Mouse (Mus musculus): Measurements from ENCODE around the gene Alyref.
"Not testable (repeated sequence)": the region's sequence is repeated elsewhere in the genome, so short reads cannot be mapped to it uniquely, and the experiment has no call there.

Gene Alyref

DNA sequence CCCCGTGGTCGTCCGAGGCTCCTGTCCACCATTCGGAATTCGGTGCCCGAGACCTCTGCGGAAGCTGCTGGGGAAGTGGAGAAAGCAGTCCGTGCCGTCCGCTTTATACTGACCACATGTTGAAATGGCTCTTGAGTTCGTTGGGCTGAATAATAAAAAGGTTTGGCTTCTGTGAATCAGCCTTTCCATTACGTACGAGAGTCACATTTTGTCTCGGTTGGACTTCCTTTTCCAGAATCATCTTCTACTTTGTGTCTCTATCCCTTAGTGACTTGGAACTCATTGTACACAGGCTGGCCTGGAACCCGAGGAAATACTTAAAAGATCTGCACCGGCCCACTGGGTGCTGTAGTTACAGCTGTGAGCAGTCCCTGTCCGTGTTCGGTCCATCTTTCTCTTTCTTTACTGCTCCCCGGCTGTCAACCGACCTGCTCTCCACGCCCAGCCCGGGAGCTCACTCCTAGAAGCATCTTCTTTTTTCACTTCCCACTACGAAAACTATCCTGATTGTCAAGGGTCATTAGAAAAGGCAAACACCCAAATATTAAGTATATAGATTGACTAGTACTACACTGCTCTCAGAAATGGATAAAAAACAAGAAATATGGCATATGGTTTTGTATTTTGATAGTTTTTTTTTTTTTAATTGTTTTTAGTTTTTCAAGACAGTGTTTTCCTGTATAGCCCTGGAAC lies 24.4 kb downstream of the Alyref start:
- DNase-seq (ENCODE audit: low spot score in 2 of 2), result no peak

- peak; percentile 100 for DNase-seq (ENCODE audit: low spot score in 2 of 2)
Observed at GRCm38 (mm10) chr11:120572752-120573584, 25.2 kb downstream of the Alyref start, which contains the start of gene P4hb. P4hb (minus strand) TSS chr11:120573253.

GRCm38 (mm10) chr11:120572417-120572751 lies 25.8 kb downstream of the Alyref start:
- DNase-seq (ENCODE audit: low spot score in 2 of 2), result no peak

DNA sequence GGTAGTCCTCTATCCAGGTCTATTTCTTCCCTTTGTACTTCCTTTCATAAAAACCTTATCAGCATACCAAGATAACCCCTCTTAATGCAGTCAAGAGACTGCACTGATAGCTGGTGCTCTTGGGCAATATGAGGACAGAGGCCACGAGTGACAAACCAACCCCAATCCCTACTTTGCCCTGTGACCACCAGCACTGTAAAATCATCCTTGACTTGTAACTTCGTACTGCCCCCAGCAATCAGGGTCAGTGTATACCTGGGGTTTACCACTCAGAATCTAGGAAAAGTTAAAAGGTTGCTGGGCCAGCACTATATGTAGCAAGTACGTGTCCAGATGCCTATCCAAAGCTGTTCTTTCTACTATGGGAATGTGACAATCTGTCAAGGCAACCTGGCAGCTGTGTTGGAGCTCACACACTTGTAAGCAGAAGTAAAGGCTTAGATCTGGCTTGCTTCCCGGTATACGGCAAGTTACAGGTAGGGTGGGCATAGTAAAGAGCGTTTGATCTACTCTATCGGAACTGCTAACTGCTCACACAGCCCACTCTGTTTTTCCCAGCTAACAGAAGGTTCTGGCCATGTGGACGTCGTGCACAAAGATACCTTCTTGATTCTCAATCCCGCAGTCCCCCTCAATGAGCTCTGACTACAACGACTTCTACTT lies 26.3 kb downstream of the Alyref start:
- DNase-seq (ENCODE audit: low spot score in 2 of 2), result no peak

DNA sequence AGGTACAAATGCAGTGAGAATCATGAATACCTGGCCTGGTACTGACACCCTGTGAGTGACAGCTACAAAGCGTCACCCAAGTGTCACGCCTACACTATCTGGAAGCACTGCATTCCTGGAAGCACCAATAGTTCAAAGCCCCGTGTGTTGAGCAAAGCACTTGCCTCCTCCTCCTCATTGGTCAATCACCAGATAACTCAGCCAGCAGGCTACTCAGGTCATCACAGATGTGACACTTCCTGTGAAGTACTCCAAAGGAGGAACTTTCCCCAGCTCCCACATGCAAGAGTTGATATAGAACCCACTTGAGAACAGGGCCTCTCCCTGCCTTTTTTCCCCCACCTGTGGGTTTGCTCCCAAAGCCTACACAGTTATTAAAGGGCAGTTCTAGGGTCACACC lies 27.0 kb downstream of the Alyref start:
- DNase-seq (ENCODE audit: low spot score in 2 of 2), result no peak

- DNase-seq (ENCODE audit: low spot score in 2 of 2), result no peak
Observed at GRCm38 (mm10) chr11:120568324-120568723, 29.8 kb downstream of the Alyref start.

DNA sequence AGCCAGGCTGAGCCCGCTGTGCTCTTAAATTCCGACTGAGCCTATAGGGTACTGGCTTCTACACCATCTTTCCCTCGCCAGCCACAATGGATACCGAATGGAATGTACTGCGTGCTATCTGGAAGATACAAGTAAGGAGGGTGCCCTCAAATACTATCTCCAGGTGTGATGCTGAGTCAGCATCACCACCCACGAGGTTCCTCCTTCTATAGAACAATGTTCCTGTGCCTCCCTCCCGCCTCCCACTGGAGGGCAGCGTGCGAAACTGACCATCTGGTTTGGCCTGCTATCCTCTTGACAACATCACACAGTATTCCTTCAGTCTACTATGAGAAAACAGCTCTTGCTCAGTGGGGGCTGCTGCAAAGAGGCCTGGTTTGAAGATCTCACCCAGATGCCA lies 33.1 kb downstream of the Alyref start:
- DNase-seq (ENCODE audit: low spot score in 2 of 2), result no peak

DNA sequence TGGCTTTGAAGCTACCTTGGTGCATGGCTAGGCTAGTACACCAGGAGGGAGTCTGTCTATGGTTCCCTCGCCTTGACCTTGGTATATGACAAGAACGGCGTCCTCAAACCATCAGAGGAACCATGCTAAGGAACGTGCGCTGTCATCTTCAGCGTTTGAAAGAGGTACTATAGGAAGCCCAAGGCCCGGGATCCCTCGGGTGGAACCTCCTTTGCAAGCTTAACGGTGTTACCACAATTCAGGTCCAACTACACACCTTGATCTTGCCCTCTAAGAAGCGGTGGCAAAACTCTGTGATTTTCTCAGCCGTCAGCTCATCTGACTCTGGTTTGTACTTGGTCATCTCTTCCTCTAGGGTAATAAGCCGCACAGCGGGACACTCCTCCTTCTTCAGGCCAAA lies 35.2 kb downstream of the Alyref start:
- DNase-seq (ENCODE audit: low spot score in 2 of 2), result no peak

GRCm38 (mm10) chr11:120560952-120561728 lies 37.0 kb downstream of the Alyref start:
- DNase-seq (ENCODE audit: low spot score in 2 of 2), result no peak

GRCm38 (mm10) chr11:120558843-120559242 lies 39.3 kb downstream of the Alyref start:
- DNase-seq (ENCODE audit: low spot score in 2 of 2), result not testable (repeated sequence)

GRCm38 (mm10) chr11:120555260-120555659 lies 42.9 kb downstream of the Alyref start:
- DNase-seq (ENCODE audit: low spot score in 2 of 2), result no peak

DNA sequence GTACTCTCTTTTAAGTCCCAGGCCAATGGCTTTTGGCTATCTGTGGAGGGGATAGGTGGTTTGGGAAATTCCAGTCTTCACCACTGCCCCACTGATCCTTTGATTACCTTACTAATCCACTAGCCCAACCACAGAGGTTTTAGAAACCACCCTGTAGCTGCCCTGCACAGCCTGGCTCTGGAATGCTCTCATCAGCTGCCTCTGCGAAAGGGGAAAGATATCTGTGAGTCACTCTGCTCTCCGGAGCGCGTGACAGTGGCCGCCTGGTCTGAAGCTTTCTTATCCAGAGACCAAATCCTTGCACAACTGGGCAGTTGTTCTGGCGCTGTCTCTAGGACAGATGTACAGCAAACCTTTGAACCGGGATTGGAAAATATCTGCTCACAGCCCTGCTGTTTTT lies 43.3 kb downstream of the Alyref start:
- no peak for DNase-seq (ENCODE audit: low spot score in 2 of 2)

GRCm38 (mm10) chr11:120552736-120553135 lies 45.4 kb downstream of the Alyref start:
- no peak for DNase-seq (ENCODE audit: low spot score in 2 of 2)

GRCm38 (mm10) chr11:120550810-120551440 lies 47.2 kb downstream of the Alyref start, which contains the start of gene Ppp1r27:
Ppp1r27 (minus strand) TSS chr11:120551132.
- no peak for DNase-seq (ENCODE audit: low spot score in 2 of 2)

DNA sequence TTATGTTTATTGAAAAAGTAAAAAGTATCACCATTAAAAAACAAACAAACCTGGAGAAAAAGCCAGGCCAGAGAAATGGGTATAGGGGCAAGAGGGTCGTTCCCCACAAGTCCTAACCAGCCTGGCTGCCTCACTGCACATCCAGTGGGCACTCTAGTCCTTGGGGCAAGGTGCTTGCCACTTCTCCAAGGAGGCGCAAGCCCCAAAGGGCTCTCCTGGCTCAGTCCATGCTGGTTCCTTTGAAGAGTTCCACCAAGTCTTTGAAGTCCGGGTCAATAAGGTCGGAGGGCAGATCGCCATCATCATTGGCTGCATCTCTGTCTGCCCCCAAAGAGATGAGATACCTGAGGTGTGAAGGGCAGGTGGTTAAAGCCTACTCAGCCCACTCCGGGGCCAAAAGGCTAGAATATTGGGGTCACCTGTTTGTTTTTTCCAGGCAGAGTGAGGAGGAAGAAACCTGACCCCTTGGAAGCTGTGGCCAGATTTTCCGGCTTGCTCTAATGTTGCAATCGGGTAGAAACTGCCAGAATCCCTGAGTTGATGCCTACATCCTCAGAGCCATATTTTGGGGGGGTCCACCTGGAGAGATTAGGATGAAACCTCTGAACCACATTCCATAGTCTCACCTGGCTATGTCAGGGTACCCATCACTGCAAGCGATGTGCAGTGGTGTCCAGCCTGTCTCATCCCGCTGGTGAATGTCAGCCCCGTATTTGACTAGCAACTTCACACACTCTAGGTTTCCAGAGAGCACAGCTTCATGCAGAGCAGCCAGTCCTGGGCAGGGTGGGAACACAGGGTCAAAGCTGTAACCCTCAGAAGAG lies 48.0 kb downstream of the Alyref start:
- DNase-seq (ENCODE audit: low spot score in 2 of 2), result no peak

DNA sequence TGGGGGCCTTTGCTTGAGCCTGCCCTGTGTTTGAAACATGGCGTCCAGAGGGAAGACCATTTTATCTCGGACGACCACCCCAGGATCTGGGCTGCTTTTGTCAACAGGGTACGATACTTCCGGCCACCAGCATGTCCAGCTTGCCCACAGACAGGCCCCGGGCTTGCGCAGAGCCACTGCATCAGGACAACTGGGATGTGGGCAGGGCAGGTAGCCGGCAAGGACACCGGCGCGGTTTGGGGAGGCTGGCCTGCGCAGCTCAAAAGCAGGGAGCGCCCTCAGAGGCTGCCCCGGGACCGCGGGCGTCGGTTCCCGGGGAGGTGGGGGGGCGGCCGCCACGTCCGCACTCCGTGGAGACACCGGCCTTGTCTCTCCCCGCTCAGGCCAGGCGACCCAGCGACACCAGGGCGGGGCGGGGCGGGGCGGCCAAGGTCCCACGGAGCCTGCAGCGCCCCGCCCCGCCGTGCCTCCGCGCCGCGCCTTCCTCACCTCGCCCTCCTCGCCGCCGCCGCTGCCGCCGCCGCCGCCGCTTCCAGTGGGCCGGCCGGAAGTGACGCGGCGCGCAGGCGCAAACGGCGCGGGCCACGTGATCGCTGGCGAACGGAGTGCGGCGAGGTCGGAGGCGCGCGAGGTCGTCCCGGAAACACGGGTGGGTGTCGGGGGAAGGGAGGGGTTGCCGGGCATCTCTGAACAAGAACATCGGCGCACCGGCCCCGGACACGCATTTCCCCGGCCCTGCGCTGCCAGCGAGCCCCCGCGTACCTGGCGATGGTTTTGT lies 48.8 kb downstream of the Alyref start, which contains the start of gene Mcrip1:
TSS of gene Mcrip1 (minus strand) at position 560 of the 778 bp plus-strand sequence.
- DNase-seq (ENCODE audit: low spot score in 2 of 2), result peak; percentile 89 to 91

DNA sequence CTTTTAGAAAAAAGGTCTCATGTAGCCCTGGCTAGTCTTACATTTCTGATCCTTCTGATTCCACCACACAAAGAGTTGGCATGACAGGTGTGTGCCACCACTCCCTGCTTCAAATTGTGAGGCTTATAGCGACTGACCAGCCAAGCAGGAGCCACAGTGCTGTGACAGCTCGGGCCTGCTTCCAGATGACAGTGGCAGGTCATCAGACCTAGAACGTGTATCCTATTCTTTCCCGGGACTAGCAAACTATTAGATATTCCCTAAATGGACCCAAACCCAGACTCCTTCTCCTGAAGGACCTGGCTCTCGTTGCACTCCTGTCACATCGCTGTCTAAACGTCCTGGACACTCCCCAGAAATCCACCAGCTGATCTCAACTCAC lies 49.4 kb downstream of the Alyref start:
- DNase-seq (ENCODE audit: low spot score in 2 of 2), result no peak

DNA sequence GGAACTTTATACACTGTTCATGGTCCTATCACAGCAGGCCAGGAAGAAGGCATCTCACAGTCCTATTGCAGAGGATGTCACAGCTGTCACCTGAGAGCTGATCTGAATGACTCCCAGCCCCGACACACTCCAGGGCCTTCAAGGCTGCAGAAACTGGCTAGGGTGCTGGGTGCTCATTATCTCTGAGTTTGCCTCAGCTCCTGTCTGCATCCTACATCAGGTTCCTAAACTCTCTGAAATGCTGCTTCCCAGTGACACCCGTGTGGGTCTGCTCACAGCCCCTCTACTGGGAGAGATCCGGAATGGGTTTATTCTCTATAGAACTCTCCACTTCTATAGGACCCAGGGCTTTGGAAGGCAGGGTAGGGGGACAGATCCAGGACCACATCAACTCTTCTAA lies 50.0 kb downstream of the Alyref start:
- no peak for DNase-seq (ENCODE audit: low spot score in 2 of 2)

- no peak for DNase-seq (ENCODE audit: low spot score in 2 of 2)
Observed at GRCm38 (mm10) chr11:120547469-120547868, 50.7 kb downstream of the Alyref start.

DNA sequence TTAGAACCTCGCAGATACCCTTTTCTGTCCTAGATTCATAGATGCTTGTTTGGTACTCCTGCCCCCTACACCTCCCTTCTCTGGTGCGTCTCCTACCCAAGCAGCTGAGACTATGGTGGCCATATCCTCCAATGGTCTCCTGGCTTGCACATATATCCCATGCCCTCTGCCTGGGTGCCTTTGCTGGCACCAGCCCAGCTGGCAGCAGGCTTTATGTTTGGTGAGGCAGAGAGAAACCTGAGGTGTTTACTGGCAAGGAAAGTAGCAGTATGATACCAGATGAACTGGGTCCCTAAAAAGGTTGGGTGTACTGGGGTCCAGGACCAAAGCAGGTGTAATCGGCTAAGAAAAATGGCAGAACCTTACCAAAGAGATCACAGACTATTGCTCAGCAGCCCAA lies 52.2 kb downstream of the Alyref start:
- no peak for DNase-seq (ENCODE audit: low spot score in 2 of 2)

Measured in frontal cortex, postnatal 36 days (tissue).